In genomic region chr9:21439914-21440313, GRCm38 (mm10) we compare ENCODE assay signal across 2 mouse cellular contexts.
TF ChIP-seq lines count a peak whose summit lies in the region.

No protein-coding gene starts in this region.

TF ChIP-seq in CH12.LX, 34 proteins besides CTCF, POLR2A, EP300 and RAD21 (continued from another document):
- TF ChIP-seq POLR2AphosphoS2 (IDR thresholded peaks at IDR 0.05; ENCODE audit: low read depth, low read length) (no peak), SMC3 (IDR thresholded peaks at IDR 0.05; ENCODE audit: low read depth, low read length) (no peak), SIN3A (IDR thresholded peaks at IDR 0.05; ENCODE audit: low read length) (no peak), NELFE (IDR thresholded peaks at IDR 0.05; ENCODE audit: low read depth, low read length) (no peak)

TF ChIP-seq in myocyte, 11 proteins besides CTCF, POLR2A, EP300 and RAD21 (continued from another document):
- TF ChIP-seq USF1 (IDR thresholded peaks at IDR 0.05; ENCODE audit: low read depth) = no peak
